Mouse (Mus musculus) liver, adult 2 months (tissue): ENCODE measurements at regions not wholly inside any gene's neighbourhood (a gene's known extent, or its start where the extent isn't known, plus 50 kb on each side); places are given as distances from the start of the nearest gene placed in this dataset.

ENCODE experiments used
- DNase-seq: peaks from one replicate; pipeline ENCODE4 v3.0.0-alpha.2; 2011; ENCODE audit warnings: low read depth, low spot score; ENCODE audit errors: extremely low read depth
- H3K27ac ChIP-seq: fragments of 200-500 bp; replicated peaks from 2 replicates; pipeline ENCODE4 v1.5.1; 2012; ENCODE audit warnings: low read depth, mild to moderate bottlenecking, control low read depth, inconsistent platforms, low read length; ENCODE audit not compliant: insufficient read depth
- H3K27me3 ChIP-seq: fragments of 200-500 bp; 2 replicates; pipeline ENCODE4 v1.6.1; 2012; ENCODE audit warnings: mild to moderate bottlenecking, moderate library complexity, low read length, inconsistent platforms; ENCODE audit not compliant: control insufficient read depth, insufficient read depth
- H3K36me3 ChIP-seq: fragments of 200-500 bp; 2 replicates; pipeline ENCODE4 v1.6.1; 2012; ENCODE audit warnings: low read length, inconsistent platforms; ENCODE audit not compliant: control insufficient read depth, insufficient read depth
- H3K4me1 ChIP-seq: fragments of 200-500 bp; 2 replicates; pipeline ENCODE4 v1.6.1; 2011; ENCODE audit warnings: low read length; ENCODE audit not compliant: control insufficient read depth, insufficient read depth
- H3K4me3 ChIP-seq: fragments of 200-500 bp; 2 replicates; pipeline ENCODE4 v1.5.1; 2011; ENCODE audit warnings: low read depth, mild to moderate bottlenecking, control low read depth, low read length, moderate library complexity; ENCODE audit not compliant: insufficient read depth
- H3K79me2 ChIP-seq: fragments of 200-500 bp; 2 replicates; pipeline ENCODE4 v1.6.1; 2012; ENCODE audit warnings: inconsistent platforms, mild to moderate bottlenecking, low read length, moderate library complexity; ENCODE audit not compliant: control insufficient read depth, insufficient read depth
- H3K9ac ChIP-seq: fragments of 200-500 bp; 2 replicates; pipeline ENCODE4 v1.6.1; 2012; ENCODE audit warnings: low read depth, mild to moderate bottlenecking, control low read depth, inconsistent platforms, low read length
- CTCF ChIP-seq: fragments of 200-500 bp; IDR thresholded peaks from 2 replicates; pipeline ENCODE4 v1.5.1; 2011; ENCODE audit warnings: low read depth, low read length, control low read depth
- POLR2A ChIP-seq: fragments of 200-500 bp; IDR thresholded peaks from 2 replicates; pipeline ENCODE4 v1.6.1; 2011; ENCODE audit warnings: low read length, control low read depth; ENCODE audit not compliant: insufficient read depth; ENCODE audit errors: extremely low read depth
- WGBS: fragments of 180-500 bp; shearing (Covaris S2); methylation state at CpG from one replicate; pipeline ENCODE4 v1.1.7; 2018; 5-methylcytosine and 5-hydroxymethylcytosine counted together

DNA sequence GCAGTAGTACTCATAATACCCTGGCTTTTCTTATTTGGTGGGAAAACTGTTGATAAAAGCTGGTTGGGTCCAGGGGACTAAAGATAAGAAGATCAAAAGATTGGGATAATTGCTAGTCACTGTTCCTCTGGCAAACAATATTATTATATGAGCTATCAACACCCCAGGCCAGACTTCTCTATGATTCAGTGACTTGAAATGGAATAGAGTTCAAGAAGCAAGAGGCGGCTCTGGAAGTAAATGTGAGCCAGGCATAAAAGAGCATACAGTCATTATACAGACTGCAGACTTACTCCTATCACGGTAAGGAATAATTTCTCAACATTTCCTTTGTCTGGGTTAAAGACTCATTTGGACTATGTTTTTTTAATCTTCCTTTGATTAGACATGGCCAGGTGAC is 278.5 kb upstream of the Acvr2a start:
- no peak for TF ChIP-seq CTCF
- TF ChIP-seq POLR2A: no peak

GRCm38 (mm10) chr2:48536930-48537329 is 277.0 kb upstream of the Acvr2a start:
- Histone ChIP-seq H3K79me2 (no peaks in the 10 kb centered on the region), H3K4me3 (no peak overlapping the region), H3K4me1 (no peaks in the 10 kb centered on the region), H3K27ac (no peak overlapping the region), H3K9ac (no peak overlapping the region), H3K36me3 (no peaks in the 10 kb centered on the region), H3K27me3 (no peaks in the 10 kb centered on the region)
- DNase-seq: no peak
- 88% methylated on average over 4 of the region's 4 CpGs for WGBS
- no peak for TF ChIP-seq POLR2A
- no peak for TF ChIP-seq CTCF

More for the DNA sequence above, 278.5 kb upstream of the Acvr2a start:
- 95% methylated on average over 2 of the region's 2 CpGs for WGBS
- Histone ChIP-seq H3K4me1 (no peaks in the 10 kb centered on the region), H3K4me3 (no peak overlapping the region), H3K79me2 (no peaks in the 10 kb centered on the region), H3K27ac (no peak overlapping the region), H3K27me3 (no peaks in the 10 kb centered on the region), H3K36me3 (no peaks in the 10 kb centered on the region), H3K9ac (no peak overlapping the region)
- DNase-seq: no peak

GRCm38 (mm10) chr2:48538668-48539341 is 275.1 kb upstream of the Acvr2a start:
- H3K36me3 ChIP-seq: no peaks in the 10 kb centered on the region
- 91% methylated on average over 13 of the region's 13 CpGs for WGBS
- no peaks in the 10 kb centered on the region for H3K27me3 ChIP-seq
- no peak overlapping the region for H3K9ac ChIP-seq
- H3K27ac ChIP-seq: no peak overlapping the region
- H3K4me3 ChIP-seq: no peak overlapping the region
- TF ChIP-seq CTCF (no peak), POLR2A (no peak)
- no peaks in the 10 kb centered on the region for H3K4me1 ChIP-seq
- DNase-seq: no peak
- no peaks in the 10 kb centered on the region for H3K79me2 ChIP-seq

DNA sequence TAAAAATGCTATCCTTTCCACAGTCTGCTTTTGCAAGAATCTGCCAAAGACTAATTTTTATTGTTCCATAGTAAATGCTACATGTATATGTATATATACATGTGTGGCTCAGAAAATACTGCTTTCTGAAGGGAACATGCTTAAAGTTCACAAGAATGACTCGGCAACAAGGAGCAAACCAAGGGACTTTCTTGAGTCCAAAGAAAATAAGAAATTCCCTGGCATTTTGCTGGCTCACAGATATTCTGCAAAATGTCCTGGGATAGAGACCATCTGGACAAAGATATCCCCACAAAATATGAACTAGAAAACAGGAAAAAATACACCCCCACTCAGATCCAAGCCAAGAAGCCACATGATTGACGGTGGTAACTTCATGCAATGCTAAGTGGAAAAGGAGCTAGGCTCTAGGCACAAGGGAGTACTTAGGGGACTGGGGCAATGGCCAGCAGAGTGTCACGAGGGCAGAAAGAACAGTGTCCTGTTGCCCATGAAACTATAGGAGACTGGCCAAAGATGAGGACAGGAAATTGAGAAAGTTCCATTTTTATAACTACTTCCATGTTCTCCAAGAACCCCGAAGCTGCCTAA is 274.3 kb upstream of the Acvr2a start:
- no peak overlapping the region for H3K9ac ChIP-seq
- peak; percentile 29 for DNase-seq
- no peak overlapping the region for H3K4me3 ChIP-seq
- no peaks in the 10 kb centered on the region for H3K4me1 ChIP-seq
- H3K36me3 ChIP-seq: no peaks in the 10 kb centered on the region
- no peaks in the 10 kb centered on the region for H3K27me3 ChIP-seq
- TF ChIP-seq POLR2A (no peak), CTCF (no peak)
- no peaks in the 10 kb centered on the region for H3K79me2 ChIP-seq
- no peak overlapping the region for H3K27ac ChIP-seq
- 75% methylated on average over 4 of the region's 4 CpGs for WGBS

DNA sequence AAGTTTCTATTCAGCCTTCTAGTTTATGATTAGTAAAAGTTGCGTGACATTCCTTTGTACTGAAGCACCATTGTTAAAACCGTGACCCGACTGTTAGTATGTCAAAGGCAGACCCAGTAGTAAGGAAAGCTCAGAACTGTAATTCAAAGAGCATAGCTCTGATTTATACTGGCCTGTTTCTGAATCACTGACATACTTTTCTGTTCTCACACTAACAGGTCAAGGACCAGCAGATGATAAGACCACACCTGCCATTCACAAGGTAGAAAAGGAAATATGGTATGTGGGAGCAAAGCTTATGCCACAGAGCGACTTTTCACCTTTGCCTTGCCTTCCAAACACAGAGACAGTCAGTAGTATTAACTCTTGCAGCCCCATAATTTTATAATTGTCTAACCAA is 269.5 kb upstream of the Acvr2a start:
- no peak for DNase-seq
- Histone ChIP-seq H3K9ac (no peak overlapping the region), H3K36me3 (no peaks in the 10 kb centered on the region), H3K4me1 (no peaks in the 10 kb centered on the region), H3K27ac (no peak overlapping the region), H3K79me2 (no peaks in the 10 kb centered on the region), H3K4me3 (no peak overlapping the region), H3K27me3 (no peaks in the 10 kb centered on the region)
- no peak for TF ChIP-seq CTCF
- TF ChIP-seq POLR2A: no peak
- 89% methylated on average over 4 of the region's 4 CpGs for WGBS

DNA sequence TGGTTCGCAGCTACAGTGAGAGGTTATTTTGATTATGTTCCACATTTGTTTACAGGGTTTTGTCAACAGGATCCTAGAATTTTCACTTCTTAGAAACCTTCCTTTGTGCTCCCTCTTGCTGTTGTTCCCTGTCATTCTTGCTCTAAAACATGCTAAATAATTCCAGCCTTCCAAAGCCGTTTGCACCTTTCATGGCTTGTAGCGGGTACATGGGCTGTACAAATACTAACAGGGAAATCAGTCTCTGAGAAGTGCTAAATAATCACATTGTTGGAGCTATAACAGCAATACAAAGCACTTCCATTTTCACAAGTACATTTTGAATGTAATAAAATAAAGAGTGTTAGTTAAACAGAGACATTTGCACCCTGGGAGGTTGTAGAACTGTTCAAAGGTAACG is 268.8 kb upstream of the Acvr2a start:
- no peak for DNase-seq
- no peaks in the 10 kb centered on the region for H3K36me3 ChIP-seq
- H3K4me3 ChIP-seq: no peak overlapping the region
- H3K79me2 ChIP-seq: no peaks in the 10 kb centered on the region
- TF ChIP-seq CTCF: no peak
- TF ChIP-seq POLR2A: no peak
- no peak overlapping the region for H3K27ac ChIP-seq
- H3K27me3 ChIP-seq: no peaks in the 10 kb centered on the region
- 91% methylated on average over 4 of the region's 4 CpGs for WGBS
- no peak overlapping the region for H3K9ac ChIP-seq
- no peaks in the 10 kb centered on the region for H3K4me1 ChIP-seq
